ENCODE assay signal across 16 mouse cellular contexts in genomic region chr1:172525971-172526370, GRCm38 (mm10). TPM values are rescaled to one million over a fixed set of nuclear protein-coding genes. Genes with fewer than 3 reads are reported as not detected.
DNase-seq lines count a peak whose midpoint lies in the region; ATAC-seq and TF ChIP-seq lines count a peak whose summit lies in the region.
"Had no signal": no experiment of that assay in that cellular context is flagged by ENCODE, and none has a peak within 500 bp of the region (broad histone marks: within the 10 kb centered on the region; RNA-seq: fewer than 3 reads in every experiment).

No protein-coding gene starts in this region.

- H3K36me3 ChIP-seq in lung, embryonic 14.5 days (ENCODE audit: insufficient read depth): no peaks in the 10 kb centered on the region
- no peaks in the 10 kb centered on the region for H3K36me3 ChIP-seq in heart, embryonic 16.5 days (ENCODE audit: control insufficient read depth, insufficient read depth)
- H3K36me3 ChIP-seq in liver, postnatal 0 days (replicated peaks; ENCODE audit: insufficient read depth, low read length): no peaks in the 10 kb centered on the region
- H3K36me3 ChIP-seq: midbrain, embryonic 15.5 days; neural tube, embryonic 15.5 days had no signal

- 53% methylated on average over 7 of the region's 7 CpGs for WGBS in lung, embryonic 14.5 days
- WGBS in heart, embryonic 16.5 days: 50% methylated on average over 7 of the region's 7 CpGs
- WGBS in liver, postnatal 0 days (ENCODE audit: insufficient replicate concordance): 22% methylated on average over 7 of the region's 7 CpGs

- no peak for TF ChIP-seq EP300 in liver, postnatal 0 days (IDR thresholded peaks at IDR 0.05; ENCODE audit: low read depth)

- H3K27me3 ChIP-seq in lung, embryonic 14.5 days (ENCODE audit: insufficient read depth, low read length): no peaks in the 10 kb centered on the region
- H3K27me3 ChIP-seq in heart, embryonic 16.5 days (ENCODE audit: control insufficient read depth, insufficient read depth, low read length): peaks cover 8% of the 10 kb centered on the region
- H3K27me3 ChIP-seq in liver, postnatal 0 days (ENCODE audit: insufficient read depth, low read length): peaks cover 5% of the 10 kb centered on the region; the same call in 1 of the 2 replicates
- H3K27me3 ChIP-seq: midbrain, embryonic 15.5 days; neural tube, embryonic 15.5 days had no signal

- DNase-seq in heart, adult 11 months: peak; percentile 95
- DNase-seq in heart, postnatal 4 days: no peak
- DNase-seq in lung, embryonic 14.5 days: no peak
- no peak for DNase-seq in lung, postnatal 36 days
- DNase-seq in liver, postnatal 0 days: no peak
- DNase-seq in embryo, embryonic 9.5 days (ENCODE audit: extremely low spot score): no peak
- DNase-seq: adrenal gland, postnatal 10 days; cerebellum, adult 2 months; right cerebral cortex, postnatal 25 days had no signal

- no peak for TF ChIP-seq CTCF in lung, embryonic 14.5 days (IDR thresholded peaks at IDR 0.05; ENCODE audit: low read depth)
- no peak for TF ChIP-seq CTCF in liver, postnatal 0 days (IDR thresholded peaks at IDR 0.05; ENCODE audit: low read depth)

- H3K9ac ChIP-seq in lung, embryonic 14.5 days: no peak overlapping the region
- H3K9ac ChIP-seq in heart, embryonic 16.5 days (ENCODE audit: low read length): peak overlapping the region; percentile 49
- no peak overlapping the region for H3K9ac ChIP-seq in liver, postnatal 0 days (replicated peaks)
- H3K9ac ChIP-seq: midbrain, embryonic 15.5 days; neural tube, embryonic 15.5 days had no signal

- H3K4me2 ChIP-seq in lung, embryonic 14.5 days: peak overlapping the region; percentile 43
- peak overlapping the region; percentile 50 for H3K4me2 ChIP-seq in heart, embryonic 16.5 days (ENCODE audit: low read depth, low read length)
- H3K4me2 ChIP-seq in liver, postnatal 0 days (ENCODE audit: low read depth, low read length): peak overlapping the region; percentile 60
- H3K4me2 ChIP-seq: midbrain, embryonic 15.5 days had no signal

- H3K4me3 ChIP-seq in lung, embryonic 14.5 days (ENCODE audit: low read depth, low read length): peak overlapping the region; percentile 3; the same call in 1 of the 2 replicates
- H3K4me3 ChIP-seq in heart, embryonic 16.5 days (ENCODE audit: low read length): peak overlapping the region; percentile 30
- peak overlapping the region; percentile 13; the same call in 1 of the 2 replicates for H3K4me3 ChIP-seq in liver, postnatal 0 days (ENCODE audit: low read depth, low read length)
- H3K4me3 ChIP-seq: midbrain, embryonic 15.5 days; neural tube, embryonic 15.5 days had no signal

- H3K9me3 ChIP-seq in lung, embryonic 14.5 days (ENCODE audit: low read depth, low read length): no peaks in the 10 kb centered on the region
- H3K9me3 ChIP-seq in heart, embryonic 16.5 days (replicated peaks; ENCODE audit: control insufficient read depth, low read length): peaks cover 4% of the 10 kb centered on the region; the same call in 1 of the 2 replicates
- no peaks in the 10 kb centered on the region for H3K9me3 ChIP-seq in liver, postnatal 0 days (ENCODE audit: low read length)
- H3K9me3 ChIP-seq: midbrain, embryonic 15.5 days; neural tube, embryonic 15.5 days had no signal

- H3K4me1 ChIP-seq in lung, embryonic 14.5 days (ENCODE audit: insufficient read depth): peaks cover 26% of the 10 kb centered on the region
- H3K4me1 ChIP-seq in heart, embryonic 16.5 days (ENCODE audit: control insufficient read depth, insufficient read depth, low read length): peaks cover 26% of the 10 kb centered on the region
- peaks cover 20% of the 10 kb centered on the region for H3K4me1 ChIP-seq in liver, postnatal 0 days (ENCODE audit: insufficient read depth)

- ATAC-seq in lung, embryonic 14.5 days (ENCODE audit: insufficient read depth): no peak
- no peak for ATAC-seq in heart, embryonic 16.5 days (replicated peaks; ENCODE audit: extremely low read depth, insufficient read depth, low FRiP score)
- ATAC-seq in liver, postnatal 0 days: no peak; the same call in 1 of the 2 replicates
- no peak for ATAC-seq in monocyte, adult 5-6 weeks (replicated peaks; ENCODE audit: insufficient number of reproducible peaks, low FRiP score, low TSS enrichment, poor library complexity, severe bottlenecking)
- ATAC-seq: midbrain, embryonic 15.5 days; Patski had no signal

- H3K27ac ChIP-seq in lung, embryonic 14.5 days (ENCODE audit: low read depth): peak overlapping the region; percentile 80
- H3K27ac ChIP-seq in heart, embryonic 16.5 days (ENCODE audit: low read length): peak overlapping the region; percentile 91
- peak overlapping the region; percentile 64; the same call in 1 of the 2 replicates for H3K27ac ChIP-seq in liver, postnatal 0 days (ENCODE audit: low read depth)
- H3K27ac ChIP-seq: midbrain, embryonic 15.5 days had no signal

RNA-seq across cellular contexts. Expression of gene Cfap45, which starts 5.4 kb away (rescaled TPM):
- total RNA-seq in heart, postnatal 4 days (2021): 1 to 10 TPM; 3.3 to 3.5 TPM
- polyA plus RNA-seq in lung, embryonic 14.5 days (2014; fragmentation: Nextera tagmentation; extraction: Ambion mirVana): 4.2 and 5.1 TPM in 2 replicates
- 3.0 and 3.2 TPM in 2 replicates for polyA plus RNA-seq in heart, embryonic 16.5 days (2015; fragmentation: Nextera tagmentation; extraction: Ambion mirVana)
- 0.32 and 0.37 TPM in 2 replicates for polyA plus RNA-seq in liver, postnatal 0 days (2015; fragmentation: Nextera tagmentation; extraction: Ambion mirVana)
- 7.5 TPM in 1 of 3 replicates, not detected in the others for total RNA-seq in monocyte, adult 5-6 weeks (2017)

RNA-seq across cellular contexts. Expression of gene Tagln2, which starts 26.1 kb away (rescaled TPM):
- 100 to 1,000 TPM; 230 to 244 TPM for total RNA-seq in heart, postnatal 4 days (2021)
- 395 and 407 TPM in 2 replicates for polyA plus RNA-seq in lung, embryonic 14.5 days (2014; fragmentation: Nextera tagmentation; extraction: Ambion mirVana)
- polyA plus RNA-seq in heart, embryonic 16.5 days (2015; fragmentation: Nextera tagmentation; extraction: Ambion mirVana): 323 and 328 TPM in 2 replicates
- polyA plus RNA-seq in liver, postnatal 0 days (2015; fragmentation: Nextera tagmentation; extraction: Ambion mirVana): 104 and 105 TPM in 2 replicates
- total RNA-seq in monocyte, adult 5-6 weeks (2017): 185 to 298 TPM (median 202 TPM) in 3 replicates

RNA-seq across cellular contexts. Expression of gene Vsig8, which starts 29.8 kb away (rescaled TPM):
- under 1 TPM in 1 of 2 experiments, not detected in 1; 0.17 TPM for total RNA-seq in heart, postnatal 4 days (2021)
- 0.24 TPM in 1 of 2 replicates, not detected in the other for polyA plus RNA-seq in lung, embryonic 14.5 days (2014; fragmentation: Nextera tagmentation; extraction: Ambion mirVana)
- polyA plus RNA-seq in heart, embryonic 16.5 days (2015; fragmentation: Nextera tagmentation; extraction: Ambion mirVana): 0.32 and 0.55 TPM in 2 replicates
- polyA plus RNA-seq in liver, postnatal 0 days (2015; fragmentation: Nextera tagmentation; extraction: Ambion mirVana): not detected in 2 replicates
- total RNA-seq in monocyte, adult 5-6 weeks (2017): not detected in 3 replicates
- total RNA-seq: gastrocnemius, adult 18-20 months had no signal
- polyA plus RNA-seq: forebrain, embryonic 11.5 days had no signal

RNA-seq across cellular contexts. Expression of gene Igsf9, which starts 44.4 kb away (rescaled TPM):
- 1 to 10 TPM; 2.5 to 3.1 TPM for total RNA-seq in heart, postnatal 4 days (2021)
- polyA plus RNA-seq in lung, embryonic 14.5 days (2014; fragmentation: Nextera tagmentation; extraction: Ambion mirVana): 23.5 and 26.0 TPM in 2 replicates
- 3.3 and 4.8 TPM in 2 replicates for polyA plus RNA-seq in heart, embryonic 16.5 days (2015; fragmentation: Nextera tagmentation; extraction: Ambion mirVana)
- 0.32 and 0.73 TPM in 2 replicates for polyA plus RNA-seq in liver, postnatal 0 days (2015; fragmentation: Nextera tagmentation; extraction: Ambion mirVana)
- total RNA-seq in monocyte, adult 5-6 weeks (2017): 1.1 to 6.0 TPM (median 1.2 TPM) in 3 replicates

RNA-seq across cellular contexts. Expression of gene Slamf9, which starts 50.8 kb away (rescaled TPM):
- 1 to 10 TPM; 1.4 to 1.8 TPM for total RNA-seq in heart, postnatal 4 days (2021)
- 0.32 and 1.0 TPM in 2 replicates for polyA plus RNA-seq in lung, embryonic 14.5 days (2014; fragmentation: Nextera tagmentation; extraction: Ambion mirVana)
- polyA plus RNA-seq in heart, embryonic 16.5 days (2015; fragmentation: Nextera tagmentation; extraction: Ambion mirVana): 0.77 and 0.95 TPM in 2 replicates
- 1.1 and 1.5 TPM in 2 replicates for polyA plus RNA-seq in liver, postnatal 0 days (2015; fragmentation: Nextera tagmentation; extraction: Ambion mirVana)
- 17.0 to 25.6 TPM (median 21.4 TPM) in 3 replicates for total RNA-seq in monocyte, adult 5-6 weeks (2017)
